Mouse (Mus musculus) brown adipose tissue, adult 24 weeks (tissue): Measurements from ENCODE around the gene Nutm1. TPM values are rescaled to one million over a fixed set of nuclear protein-coding genes. Genes with fewer than 3 reads are reported as not detected.
A peak's percentile ranks its signal among the peaks of the same experiment; 100 is the strongest.
"Not testable (repeated sequence)": the region's sequence is repeated elsewhere in the genome, so short reads cannot be mapped to it uniquely, and the experiment has no call there.

ENCODE experiments used
- H3K27ac ChIP-seq: fragments of 200-500 bp; replicated peaks from 2 replicates; pipeline ENCODE4 v1.5.1; 2012; ENCODE audit warnings: low read depth, mild to moderate bottlenecking, low read length
- H3K4me1 ChIP-seq: fragments of 200-500 bp; 2 replicates; pipeline ENCODE4 v1.6.1; 2012; ENCODE audit warnings: low read length, mixed read lengths; ENCODE audit not compliant: control insufficient read depth, insufficient read depth, insufficient read length
- H3K4me3 ChIP-seq: fragments of 200-500 bp; 2 replicates; pipeline ENCODE4 v1.5.1; 2012; ENCODE audit warnings: low read depth, mild to moderate bottlenecking, low read length, moderate library complexity; ENCODE audit not compliant: insufficient read depth
- polyA plus RNA-seq: library from polyadenylated mRNA; stranded (reverse); fragments of >200 nt; gene quantifications from 2 replicates; pipeline ENCODE4 v1.2.4, GENCODE M21; 2012; ENCODE audit not compliant: missing spikeins, insufficient read depth, insufficient read length

Gene Nutm1
- polyA plus RNA-seq: not detected in 2 replicates

DNA sequence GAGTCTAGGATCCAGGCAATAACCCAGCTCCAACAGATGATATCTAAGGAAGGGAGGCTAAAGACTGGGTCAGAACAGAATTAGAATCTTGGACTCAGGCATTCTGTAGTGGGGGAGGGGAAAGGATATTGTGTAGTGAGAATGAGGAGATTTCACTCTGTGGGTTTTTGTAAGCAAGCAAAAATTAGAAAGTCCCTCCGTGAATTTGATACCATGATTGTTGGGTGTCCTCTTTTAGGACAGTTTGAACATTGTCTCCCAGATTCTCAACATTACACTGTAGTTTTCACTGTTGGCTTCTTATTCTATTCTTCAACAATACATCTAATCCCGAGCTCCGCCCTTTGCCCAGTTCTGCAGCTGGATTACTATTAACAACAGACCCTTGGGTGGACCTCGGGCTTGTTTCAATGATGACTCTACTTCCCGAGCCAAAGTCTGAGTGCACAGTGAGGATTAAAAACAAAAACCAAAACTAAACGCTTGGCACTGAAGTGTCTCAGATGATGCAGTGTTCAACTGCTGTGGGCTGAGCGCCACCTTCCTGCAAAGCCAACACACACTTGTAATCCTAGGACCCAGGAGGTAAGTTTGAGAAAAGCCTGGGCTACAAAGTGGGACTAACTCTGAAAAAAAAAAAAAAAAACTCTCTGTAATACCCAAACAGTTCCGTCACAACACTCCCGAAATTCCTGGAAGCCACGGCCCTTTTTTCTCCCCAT is at the start of gene Nutm1:
TSS of gene Nutm1 (minus strand) at position 51 of the 722 bp plus-strand sequence.
- Histone ChIP-seq H3K4me3 (no peak within 1 kb of the TSS), H3K27ac (no peak within 1 kb of the TSS), H3K4me1 (no peaks in the 10 kb centered on the region)

DNA sequence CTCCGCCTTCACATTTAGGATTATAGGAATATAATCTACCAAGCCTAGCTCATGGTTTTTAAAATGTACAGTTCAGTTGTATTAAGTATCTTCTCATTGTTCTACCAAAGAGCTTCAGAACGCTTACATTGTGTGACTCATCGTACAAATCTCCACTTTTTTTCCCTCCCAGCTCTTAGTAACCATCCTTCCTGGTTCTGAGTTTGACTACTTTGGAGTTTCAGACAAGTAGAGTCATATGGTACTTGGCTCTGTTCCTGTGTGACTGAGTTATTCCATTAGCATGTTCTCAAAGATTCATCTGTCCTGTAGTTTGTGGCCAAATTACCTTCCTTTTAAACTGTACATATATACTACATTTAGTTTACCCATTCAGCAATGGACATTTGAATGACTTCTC is 49.6 kb upstream of the Nutm1 start:
- Histone ChIP-seq H3K4me1 (peaks cover 9% of the 10 kb centered on the region), H3K4me3 (no peak overlapping the region), H3K27ac (no peak overlapping the region)

DNA sequence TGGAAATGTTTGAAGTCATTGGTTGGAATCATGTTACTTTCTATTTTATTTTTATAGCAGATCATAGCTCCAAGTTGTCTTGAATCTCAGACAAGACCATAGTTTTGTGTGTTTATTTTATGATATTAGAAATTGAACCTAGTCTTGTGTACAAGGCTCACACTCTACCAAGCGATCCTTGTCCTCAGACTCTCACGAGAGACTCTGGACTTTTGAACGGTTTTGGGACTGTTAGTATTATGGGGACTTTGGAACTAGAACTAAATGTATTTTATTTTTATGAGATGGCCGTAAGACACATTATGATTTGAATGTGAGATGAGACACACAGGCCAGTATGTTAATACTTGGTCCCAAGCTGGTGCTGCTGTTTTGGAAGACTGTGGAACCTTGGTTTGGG is 39.1 kb upstream of the Nutm1 start:
- H3K27ac ChIP-seq: no peak overlapping the region
- H3K4me1 ChIP-seq: peaks cover 2% of the 10 kb centered on the region; the same call in 1 of the 2 replicates
- no peak overlapping the region for H3K4me3 ChIP-seq

DNA sequence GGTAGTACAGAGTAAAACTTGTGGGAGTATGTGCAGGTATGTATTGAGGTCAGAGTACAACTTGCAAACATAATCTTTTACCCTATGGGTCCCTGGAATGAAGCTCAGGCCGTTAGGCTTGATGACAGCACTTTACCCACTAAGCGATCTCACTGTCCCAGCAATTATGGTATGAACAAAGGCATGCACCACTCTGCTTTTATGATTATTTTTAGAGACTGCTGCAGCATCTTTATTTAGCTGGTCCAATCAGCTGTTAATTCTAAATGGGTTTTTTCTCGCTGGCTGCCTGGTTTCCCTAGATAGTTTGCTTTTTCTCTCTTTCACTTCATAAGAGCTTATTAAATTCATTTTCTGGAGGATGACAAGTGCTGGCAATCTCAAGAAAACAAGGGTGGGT is 37.1 kb upstream of the Nutm1 start:
- Histone ChIP-seq H3K4me1 (peaks cover 2% of the 10 kb centered on the region; the same call in 1 of the 2 replicates), H3K27ac (no peak overlapping the region), H3K4me3 (no peak overlapping the region)

DNA sequence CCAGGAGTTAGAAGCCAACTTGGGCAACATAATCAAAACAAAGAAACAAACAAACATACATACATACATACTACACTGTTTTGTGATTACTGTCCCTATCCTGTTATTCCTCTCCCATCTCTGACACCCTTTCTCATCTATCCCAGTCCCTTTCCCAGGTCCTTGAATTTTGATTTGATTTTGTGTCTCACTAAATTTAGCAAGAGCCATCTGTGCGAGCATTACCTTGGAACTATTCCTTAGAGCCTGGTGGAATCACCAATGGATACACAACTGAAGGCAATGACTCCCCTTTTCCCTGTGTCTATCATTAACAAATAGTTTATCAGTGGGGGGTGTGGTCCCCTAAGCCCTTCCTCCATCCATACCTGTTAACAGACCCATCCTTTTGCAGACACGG is 33.7 kb upstream of the Nutm1 start:
- Histone ChIP-seq H3K4me1 (peaks cover 2% of the 10 kb centered on the region), H3K4me3 (no peak overlapping the region), H3K27ac (no peak overlapping the region)

DNA sequence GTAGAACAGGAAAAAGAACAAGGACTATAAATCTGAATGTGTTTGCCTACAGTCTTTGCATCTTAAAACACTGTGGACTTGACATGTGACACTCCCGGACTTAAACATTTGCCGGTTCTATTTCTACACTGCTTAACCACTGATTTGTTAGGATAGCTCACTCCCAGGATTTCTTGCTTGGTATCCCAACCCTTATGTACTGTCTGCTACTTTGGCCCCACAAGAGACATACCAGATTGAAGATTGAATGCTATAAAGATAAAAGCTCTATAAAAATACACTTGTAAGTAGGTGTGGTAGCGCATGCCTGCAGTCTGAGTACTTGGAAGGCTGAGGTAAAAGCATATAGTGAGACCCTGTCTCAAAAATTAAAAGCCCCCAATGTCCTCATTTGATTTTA is 30.4 kb upstream of the Nutm1 start:
- no peaks in the 10 kb centered on the region; the same call in 1 of the 2 replicates for H3K4me1 ChIP-seq
- H3K4me3 ChIP-seq: no peak overlapping the region
- H3K27ac ChIP-seq: no peak overlapping the region

DNA sequence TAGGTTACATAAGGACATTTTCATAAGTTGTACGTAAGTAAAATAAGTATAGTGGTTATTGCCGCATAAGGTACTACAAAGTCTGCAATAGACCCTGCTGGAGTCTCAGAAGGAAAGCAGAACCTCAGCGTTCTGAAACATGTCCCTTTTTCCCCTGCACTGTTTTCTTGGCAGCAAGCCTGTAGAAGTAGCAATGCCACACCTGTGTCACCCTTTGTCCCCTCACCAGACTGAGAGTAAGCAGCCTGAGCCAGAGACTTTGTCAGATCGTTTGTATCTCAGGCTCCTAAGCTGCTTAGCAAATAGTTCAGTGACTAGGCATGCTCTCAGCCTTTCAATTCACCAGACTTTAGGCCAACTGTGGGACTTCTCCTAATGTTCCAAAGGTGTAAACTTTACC is 28.0 kb upstream of the Nutm1 start:
- Histone ChIP-seq H3K27ac (no peak overlapping the region), H3K4me1 (peaks cover 3% of the 10 kb centered on the region)

DNA sequence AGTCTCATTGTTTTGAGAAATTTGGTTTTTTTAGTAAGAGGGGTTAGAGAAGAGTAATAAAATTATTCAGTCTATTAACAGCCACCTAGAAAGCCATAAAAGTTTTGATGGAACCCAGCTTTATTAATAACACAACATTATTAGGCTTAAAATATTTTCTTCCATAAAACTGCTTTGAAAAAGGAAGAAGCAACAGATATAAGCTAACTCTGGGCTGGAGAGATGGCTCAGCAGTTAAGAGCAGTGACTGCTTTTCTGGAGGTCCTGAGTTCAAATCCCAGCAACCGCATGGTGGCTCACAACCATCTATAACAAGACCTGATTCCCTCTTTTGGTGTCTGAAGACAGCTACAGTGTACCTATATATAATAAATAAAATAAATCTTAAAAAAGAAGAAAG is 27.0 kb upstream of the Nutm1 start:
- H3K4me3 ChIP-seq, H3K27ac ChIP-seq, H3K4me1 ChIP-seq: not testable (repeated sequence)

More for the DNA sequence above, 28.0 kb upstream of the Nutm1 start:
- no peak overlapping the region for H3K4me3 ChIP-seq

DNA sequence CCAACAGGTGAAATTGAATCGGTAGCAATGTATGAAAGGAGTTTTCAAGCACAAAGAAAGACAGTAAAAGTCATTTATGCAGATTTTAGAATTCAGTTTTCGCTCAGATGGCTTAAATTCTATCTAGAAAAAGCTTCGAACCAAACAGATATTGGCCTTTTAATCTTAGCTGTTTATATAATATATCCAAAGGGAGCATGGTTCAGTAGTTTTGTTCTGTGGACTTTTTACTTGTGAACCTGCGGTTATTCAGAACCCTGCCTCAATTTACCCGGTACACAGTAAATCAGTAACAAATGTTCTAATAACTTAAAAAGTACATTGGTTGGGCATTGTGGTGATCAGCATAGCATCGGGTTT is 25.9 kb upstream of the Nutm1 start:
- Histone ChIP-seq H3K4me3 (peak overlapping the region; percentile 66; the same call in 1 of the 2 replicates), H3K27ac (no peak overlapping the region)

DNA sequence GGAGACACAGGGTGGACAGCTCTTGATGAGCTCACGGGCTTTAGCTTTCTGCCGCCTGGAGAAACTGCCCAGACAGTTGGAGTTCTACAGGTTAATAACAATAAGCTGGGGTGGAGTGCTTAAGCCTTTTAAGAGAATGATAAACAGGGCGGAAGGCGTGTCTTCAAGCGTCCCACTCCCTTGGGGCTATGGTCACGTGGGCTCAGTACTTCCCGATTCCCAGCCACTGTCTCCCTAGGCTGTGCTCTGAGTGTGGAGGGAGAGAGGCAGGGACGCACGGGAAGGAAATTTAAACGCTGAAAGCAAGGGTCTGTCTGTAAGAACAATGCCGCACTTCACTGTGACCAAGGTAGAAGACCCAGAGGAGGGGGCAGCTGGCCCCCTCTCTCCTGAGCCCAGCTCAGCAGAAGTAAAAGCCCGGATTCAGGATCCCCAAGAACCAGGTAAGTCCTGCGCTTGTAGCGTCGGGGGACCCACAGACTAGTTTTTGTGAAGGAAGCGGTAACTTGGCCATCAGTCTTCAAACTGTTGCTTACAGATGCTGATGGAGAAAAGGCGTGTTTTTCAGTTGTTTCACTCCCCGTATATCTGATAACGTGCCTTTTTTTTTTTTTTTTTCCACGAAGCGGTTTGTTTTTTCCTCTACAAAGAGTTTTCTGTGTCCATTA is 25.4 kb upstream of the Nutm1 start:
- Histone ChIP-seq H3K4me3 (peak overlapping the region; percentile 66), H3K4me1 (peaks cover 3% of the 10 kb centered on the region), H3K27ac (0 out of 2 replicates have a peak overlapping the region, but pooled peaks have one; percentile 18)

More for the DNA sequence above, 25.9 kb upstream of the Nutm1 start:
- peaks cover 3% of the 10 kb centered on the region for H3K4me1 ChIP-seq

DNA sequence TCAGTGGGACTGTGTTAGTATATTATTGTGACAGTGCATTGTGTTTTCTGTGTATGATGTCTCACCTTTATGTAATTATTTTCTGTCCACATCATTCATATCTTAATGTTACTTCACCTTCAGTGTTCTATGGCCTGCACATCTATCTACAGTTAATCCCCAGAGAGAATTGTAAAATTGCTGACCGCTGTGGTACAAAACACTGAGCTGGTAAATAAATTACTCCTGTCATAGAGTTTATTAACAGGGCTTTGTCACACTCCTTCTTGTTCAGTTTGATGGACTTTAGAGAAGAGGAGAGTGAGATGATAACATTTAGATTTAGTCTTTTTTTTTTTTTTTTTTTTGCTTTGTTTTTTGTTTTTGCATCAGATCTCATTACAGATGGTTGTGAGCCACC is 23.8 kb upstream of the Nutm1 start:
- Histone ChIP-seq H3K4me3 (no peak overlapping the region), H3K27ac (no peak overlapping the region), H3K4me1 (peaks cover 3% of the 10 kb centered on the region)

DNA sequence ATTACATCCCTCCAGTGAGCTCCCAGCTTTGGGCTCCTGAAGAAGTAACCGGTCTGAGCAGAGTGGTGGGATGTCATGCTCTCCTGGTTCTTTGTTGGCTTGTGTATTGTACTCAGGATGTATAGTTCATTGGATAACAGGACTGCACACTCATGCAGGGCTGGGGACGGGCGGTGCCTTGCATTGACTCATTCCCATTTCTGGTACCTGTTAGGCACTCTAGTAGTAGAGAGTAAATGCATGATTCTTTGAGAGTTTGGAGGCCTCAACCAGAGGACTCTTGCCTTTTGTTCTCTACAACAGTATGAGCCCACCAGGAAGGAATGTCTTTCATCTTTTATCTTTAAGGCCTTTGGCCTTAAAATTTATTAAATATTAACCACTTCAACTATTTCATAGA is 17.8 kb upstream of the Nutm1 start:
- peaks cover 2% of the 10 kb centered on the region; the same call in 1 of the 2 replicates for H3K4me1 ChIP-seq
- no peak overlapping the region for H3K27ac ChIP-seq
- H3K4me3 ChIP-seq: no peak overlapping the region

DNA sequence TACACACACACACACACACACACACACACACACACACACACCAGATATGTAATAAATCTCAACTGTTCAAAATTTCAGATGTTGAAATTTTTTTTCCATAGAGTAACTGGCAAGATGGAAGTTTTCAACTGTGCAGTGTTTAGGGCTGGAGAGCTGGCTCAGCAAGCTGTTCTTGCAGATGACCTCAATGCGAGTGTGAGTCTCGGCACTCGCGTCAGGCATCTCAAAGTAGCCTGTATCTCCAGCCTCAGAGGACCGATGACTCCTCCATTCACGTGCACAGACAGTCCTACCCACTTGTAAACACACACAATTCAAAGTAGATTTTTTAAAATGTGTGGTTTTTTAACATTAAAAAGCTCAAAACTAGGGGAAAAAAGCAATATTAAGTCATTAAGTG is 14.4 kb upstream of the Nutm1 start:
- Histone ChIP-seq H3K27ac (no peak overlapping the region), H3K4me1 (peaks cover 9% of the 10 kb centered on the region), H3K4me3 (no peak overlapping the region)

DNA sequence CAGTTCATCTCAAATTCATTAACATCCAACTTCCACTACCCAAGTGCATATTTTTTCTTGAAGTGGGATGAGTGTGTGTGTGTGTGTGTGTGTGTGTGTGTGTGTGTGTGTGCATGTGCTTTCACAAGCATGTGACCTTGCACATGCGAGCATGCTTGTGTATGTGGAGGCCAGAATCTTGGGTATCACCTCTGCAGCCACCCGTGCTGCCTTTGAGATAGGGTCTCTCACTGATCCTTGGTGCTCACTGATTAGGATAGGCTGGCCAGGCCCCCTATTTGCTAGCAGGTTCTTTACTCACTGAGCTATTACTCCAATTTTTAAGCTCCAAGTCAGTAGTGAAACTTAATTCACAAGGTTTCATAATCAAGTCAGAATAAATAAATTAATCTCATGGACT is 13.8 kb upstream of the Nutm1 start:
- Histone ChIP-seq H3K27ac (no peak overlapping the region), H3K4me1 (peaks cover 9% of the 10 kb centered on the region), H3K4me3 (no peak overlapping the region)

DNA sequence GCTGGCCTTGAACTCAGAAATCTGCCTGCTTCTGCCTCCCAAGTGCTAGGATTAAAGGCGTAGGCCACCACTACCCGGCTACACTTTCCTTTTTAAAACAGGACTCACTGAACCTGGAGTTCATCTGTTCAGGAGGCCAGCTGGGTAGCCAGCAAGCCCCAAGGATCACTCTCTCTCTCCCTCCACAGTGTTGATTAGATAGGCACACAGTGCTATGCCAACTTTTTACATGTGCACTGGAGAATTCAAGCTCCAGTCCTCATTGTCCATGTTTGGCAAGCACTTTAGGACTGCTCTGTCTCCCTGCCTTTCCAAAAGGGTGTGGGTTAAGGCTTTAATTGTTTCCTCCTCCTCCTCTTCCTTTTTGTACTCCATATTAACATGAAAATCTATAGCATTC is 10.9 kb upstream of the Nutm1 start:
- Histone ChIP-seq H3K4me1 (peaks cover 7% of the 10 kb centered on the region), H3K4me3 (no peak overlapping the region), H3K27ac (no peak overlapping the region)
